Mouse (Mus musculus) intestine, embryonic 15.5 days (tissue): ENCODE results near the gene Lrrc29. TPM values are rescaled to one million over a fixed set of nuclear protein-coding genes. Genes with fewer than 3 reads are reported as not detected.

Experiments
- ATAC-seq: fragments of 200-750 bp; cut with Nextera tagmentation; 2 replicates; pipeline ENCODE4 v1.8.0; 2017; ENCODE audit warnings: moderate TSS enrichment, moderate library complexity
- H3K27ac ChIP-seq: fragments of 300-500 bp; sonication (generic); 2 replicates; pipeline ENCODE4 v1.5.1; 2015; ENCODE audit warnings: mild to moderate bottlenecking, inconsistent platforms
- H3K27me3 ChIP-seq: fragments of 300-500 bp; sonication (generic); replicated peaks from 2 replicates; pipeline ENCODE4 v1.6.1; 2015; ENCODE audit warnings: inconsistent platforms
- H3K36me3 ChIP-seq: fragments of 300-500 bp; sonication (generic); 2 replicates; pipeline ENCODE4 v1.6.1; 2015; ENCODE audit warnings: inconsistent platforms
- H3K4me1 ChIP-seq: fragments of 300-500 bp; sonication (generic); replicated peaks from 2 replicates; pipeline ENCODE4 v1.6.1; 2015; ENCODE audit warnings: inconsistent platforms
- H3K4me2 ChIP-seq: fragments of 300-500 bp; sonication (generic); replicated peaks from 2 replicates; pipeline ENCODE4 v1.6.1; 2015; ENCODE audit warnings: mild to moderate bottlenecking, inconsistent platforms
- H3K4me3 ChIP-seq: fragments of 300-500 bp; sonication (generic); replicated peaks from 2 replicates; pipeline ENCODE4 v1.5.1; 2015; ENCODE audit warnings: inconsistent platforms
- H3K9ac ChIP-seq: fragments of 300-500 bp; sonication (generic); 2 replicates; pipeline ENCODE4 v1.6.1; 2015; ENCODE audit warnings: inconsistent platforms
- H3K9me3 ChIP-seq: fragments of 300-500 bp; sonication (generic); 2 replicates; pipeline ENCODE4 v1.6.1; 2016; ENCODE audit warnings: inconsistent platforms
- WGBS: fragments of 180-500 bp; shearing (Covaris S2); methylation state at CpG from one replicate; pipeline ENCODE4 v1.1.7; 2015; 5-methylcytosine and 5-hydroxymethylcytosine counted together
- polyA plus RNA-seq: library from polyadenylated mRNA; unstranded; fragments of >200 nt; fragmentation: Nextera tagmentation; extraction: Ambion mirVana; gene quantifications from 2 replicates; pipeline ENCODE4 v1.2.1, GENCODE M21; 2015

The Lrrc29 gene
- polyA plus RNA-seq, 1 experiment from 2014 or later: 1.3 TPM

- WGBS: 89% methylated on average over 18 of the region's 18 CpGs
- Histone ChIP-seq H3K9me3 (no peaks in the 10 kb centered on the region), H3K4me2 (no peak overlapping the region), H3K27me3 (no peaks in the 10 kb centered on the region), H3K4me3 (no peak overlapping the region), H3K9ac (no peak overlapping the region), H3K27ac (no peak overlapping the region), H3K36me3 (peaks cover 30% of the 10 kb centered on the region), H3K4me1 (no peaks in the 10 kb centered on the region)
- ATAC-seq: no peak
These were observed 10.9 kb downstream of the Lrrc29 start for GRCm38 (mm10) chr8:105315073-105315769.

DNA sequence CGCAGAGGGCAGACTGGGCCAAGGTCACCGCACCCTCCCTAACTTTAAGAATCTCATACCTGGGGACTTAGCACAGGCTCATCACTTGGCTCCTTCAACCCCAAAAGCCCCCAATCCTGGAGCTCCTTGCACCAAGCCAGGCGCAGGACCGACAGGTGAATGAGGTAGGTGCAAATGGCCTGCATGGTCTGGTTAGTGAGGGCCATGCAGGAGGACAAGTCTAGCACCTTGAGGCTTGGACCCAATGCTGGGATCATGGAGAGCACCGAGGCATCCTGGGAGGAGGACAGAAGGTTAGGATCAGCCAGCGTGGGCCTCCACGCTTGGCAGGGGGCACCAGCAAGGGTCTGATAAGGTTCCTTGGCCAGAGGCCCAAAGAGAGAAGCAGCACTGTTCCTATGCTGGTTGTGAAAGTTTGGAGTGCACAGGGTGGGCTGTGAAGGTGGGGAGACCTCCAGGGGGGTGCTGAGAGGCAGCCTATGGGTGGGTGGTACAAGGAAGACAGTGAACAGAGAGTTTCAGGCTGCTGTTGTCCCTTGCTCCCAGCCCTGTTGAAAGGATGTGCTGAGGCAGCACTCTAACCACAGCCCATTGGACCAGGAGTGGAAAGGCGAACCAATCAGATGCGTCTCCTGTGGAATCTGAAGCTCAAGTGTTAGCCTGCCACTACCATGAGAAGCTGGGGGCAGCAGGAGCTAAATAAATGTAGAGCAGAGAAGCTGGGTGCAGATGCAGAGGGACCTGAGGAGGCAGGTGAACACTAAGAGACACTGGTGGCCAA, 12.3 kb downstream of the Lrrc29 start:
- Histone ChIP-seq H3K36me3 (peaks cover 30% of the 10 kb centered on the region), H3K9ac (no peak overlapping the region)
- WGBS: 86% methylated on average over 9 of the region's 9 CpGs

DNA sequence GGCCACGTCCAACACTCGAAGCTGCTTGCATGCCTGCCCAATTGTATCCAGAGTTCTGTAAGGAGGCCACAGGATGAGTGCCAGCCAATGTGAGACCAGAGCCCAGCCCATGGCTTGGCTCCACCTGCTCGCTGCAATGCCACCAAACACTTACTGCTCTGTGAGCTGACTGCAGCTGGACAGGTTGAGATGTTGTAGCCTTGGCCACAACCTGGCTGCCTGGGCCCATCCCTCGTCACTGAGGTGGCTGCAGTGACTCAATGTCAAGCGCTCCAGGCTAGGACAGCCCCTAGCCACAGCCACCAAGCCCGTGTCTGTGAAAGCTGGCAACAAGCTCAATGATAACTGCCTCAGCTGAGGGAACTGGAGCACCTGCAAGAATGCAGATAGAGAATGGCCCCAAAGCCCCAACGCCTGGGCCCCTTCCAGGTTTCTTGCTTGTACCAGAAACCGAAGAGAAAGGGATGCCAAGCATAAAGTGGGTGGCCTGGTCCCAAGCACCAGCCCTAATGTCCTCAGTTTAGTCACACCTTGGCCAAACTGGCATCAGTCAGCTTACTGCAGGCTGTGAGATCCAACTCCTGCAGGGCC, 13.1 kb downstream of the Lrrc29 start:
- no peak overlapping the region for H3K9ac ChIP-seq
- WGBS: 83% methylated on average over 8 of the region's 8 CpGs
- H3K4me1 ChIP-seq: no peaks in the 10 kb centered on the region
- no peak overlapping the region for H3K27ac ChIP-seq
- no peak for ATAC-seq
- no peak overlapping the region for H3K4me3 ChIP-seq
- H3K36me3 ChIP-seq: peaks cover 36% of the 10 kb centered on the region
- H3K27me3 ChIP-seq: no peaks in the 10 kb centered on the region
- H3K9me3 ChIP-seq: no peaks in the 10 kb centered on the region
- no peak overlapping the region for H3K4me2 ChIP-seq

More for the DNA sequence above, 12.3 kb downstream of the Lrrc29 start:
- Histone ChIP-seq H3K4me1 (no peaks in the 10 kb centered on the region), H3K4me2 (no peak overlapping the region), H3K27me3 (no peaks in the 10 kb centered on the region), H3K27ac (no peak overlapping the region), H3K4me3 (no peak overlapping the region), H3K9me3 (no peaks in the 10 kb centered on the region)
- ATAC-seq: no peak

DNA sequence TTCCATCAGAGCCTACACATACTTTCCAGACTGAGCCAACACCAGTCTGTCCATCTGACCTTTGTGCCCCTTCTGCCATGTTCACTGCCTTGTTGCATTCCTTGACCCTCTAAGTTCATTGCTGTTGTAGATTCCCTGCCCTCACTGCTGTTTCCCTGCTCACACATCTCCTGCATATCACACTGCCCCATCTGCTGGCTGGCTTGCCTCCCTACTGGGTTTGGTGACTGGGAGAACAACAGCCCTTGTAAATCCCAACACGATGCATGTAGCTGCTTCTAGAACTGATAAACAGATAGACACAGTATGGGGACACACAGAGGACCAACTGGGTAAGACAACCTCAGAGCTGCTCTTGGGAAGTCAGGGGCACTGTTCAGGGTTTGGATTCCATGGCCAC, 14.4 kb downstream of the Lrrc29 start:
- 84% methylated on average over 1 of the region's 1 CpGs for WGBS
- Histone ChIP-seq H3K36me3 (peaks cover 44% of the 10 kb centered on the region), H3K9me3 (no peaks in the 10 kb centered on the region), H3K4me2 (no peak overlapping the region), H3K27me3 (no peaks in the 10 kb centered on the region), H3K27ac (no peak overlapping the region), H3K4me1 (no peaks in the 10 kb centered on the region), H3K9ac (no peak overlapping the region), H3K4me3 (no peak overlapping the region)
- no peak for ATAC-seq

GRCm38 (mm10) chr8:105310118-105310517, 16.0 kb downstream of the Lrrc29 start:
- H3K9ac ChIP-seq: no peak overlapping the region
- H3K36me3 ChIP-seq: peaks cover 37% of the 10 kb centered on the region
- H3K27ac ChIP-seq: no peak overlapping the region
- H3K4me1 ChIP-seq: peaks cover 11% of the 10 kb centered on the region
- H3K4me3 ChIP-seq: no peak overlapping the region
- no peak for ATAC-seq
- 85% methylated on average over 8 of the region's 8 CpGs for WGBS
- H3K9me3 ChIP-seq: no peaks in the 10 kb centered on the region
- H3K4me2 ChIP-seq: no peak overlapping the region
- H3K27me3 ChIP-seq: no peaks in the 10 kb centered on the region

GRCm38 (mm10) chr8:105309142-105309847, 16.8 kb downstream of the Lrrc29 start:
- Histone ChIP-seq H3K27me3 (no peaks in the 10 kb centered on the region), H3K9ac (no peak overlapping the region), H3K4me2 (no peak overlapping the region), H3K9me3 (no peaks in the 10 kb centered on the region), H3K27ac (no peak overlapping the region), H3K4me3 (no peak overlapping the region), H3K4me1 (peaks cover 18% of the 10 kb centered on the region), H3K36me3 (peaks cover 35% of the 10 kb centered on the region)
- WGBS: 83% methylated on average over 15 of the region's 15 CpGs
- no peak for ATAC-seq

DNA sequence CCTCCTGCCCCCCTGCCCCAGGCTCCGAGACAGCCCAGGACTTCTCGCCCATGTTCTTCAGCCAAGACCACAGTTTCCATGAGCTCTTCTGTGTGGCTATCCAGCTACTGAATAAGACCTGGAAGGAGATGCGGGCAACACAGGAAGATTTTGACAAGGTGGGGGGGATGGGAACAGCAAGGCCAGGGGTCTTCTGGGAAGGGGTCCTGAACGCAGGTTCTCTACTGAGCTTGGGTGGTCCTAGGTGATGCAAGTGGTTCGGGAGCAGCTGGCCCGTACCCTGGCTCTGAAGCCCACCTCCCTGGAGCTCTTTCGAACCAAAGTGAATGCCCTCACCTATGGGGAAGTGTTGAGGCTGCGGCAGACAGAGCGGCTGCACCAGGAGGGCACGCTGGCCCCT, 17.6 kb downstream of the Lrrc29 start:
- Histone ChIP-seq H3K4me3 (no peak overlapping the region), H3K27me3 (no peaks in the 10 kb centered on the region), H3K4me2 (no peak overlapping the region), H3K9me3 (no peaks in the 10 kb centered on the region), H3K27ac (no peak overlapping the region), H3K36me3 (peaks cover 29% of the 10 kb centered on the region), H3K9ac (no peak overlapping the region), H3K4me1 (peaks cover 23% of the 10 kb centered on the region)
- WGBS: 94% methylated on average over 10 of the region's 10 CpGs
- ATAC-seq: no peak

GRCm38 (mm10) chr8:105307670-105308069, 18.4 kb downstream of the Lrrc29 start:
- Histone ChIP-seq H3K27ac (no peak overlapping the region), H3K4me1 (peaks cover 23% of the 10 kb centered on the region), H3K36me3 (peaks cover 30% of the 10 kb centered on the region), H3K4me3 (no peak overlapping the region), H3K4me2 (no peak overlapping the region), H3K27me3 (no peaks in the 10 kb centered on the region), H3K9ac (no peak overlapping the region), H3K9me3 (no peaks in the 10 kb centered on the region)
- WGBS: 91% methylated on average over 13 of the region's 13 CpGs
- ATAC-seq: no peak

GRCm38 (mm10) chr8:105306146-105306691, 19.9 kb downstream of the Lrrc29 start:
- Histone ChIP-seq H3K27ac (no peak overlapping the region), H3K9ac (peak overlapping the region; percentile 55), H3K9me3 (no peaks in the 10 kb centered on the region), H3K36me3 (peaks cover 36% of the 10 kb centered on the region), H3K27me3 (no peaks in the 10 kb centered on the region), H3K4me3 (peak overlapping the region; percentile 42), H3K4me2 (peak overlapping the region; percentile 66), H3K4me1 (peaks cover 23% of the 10 kb centered on the region)
- ATAC-seq: peak; percentile 16
- 34% methylated on average over 5 of the region's 5 CpGs for WGBS

- Histone ChIP-seq H3K36me3 (peaks cover 42% of the 10 kb centered on the region), H3K9ac (peak within 1 kb of the TSS; percentile 55), H3K27me3 (no peaks in the 10 kb centered on the region), H3K4me2 (peak within 1 kb of the TSS; percentile 66), H3K4me3 (peak within 1 kb of the TSS; percentile 42), H3K4me1 (peaks cover 23% of the 10 kb centered on the region), H3K27ac (peak within 1 kb of the TSS; percentile 86), H3K9me3 (no peaks in the 10 kb centered on the region)
- WGBS: 6% methylated on average over 30 of the region's 30 CpGs
- peak; percentile 96 for ATAC-seq
These were observed 20.6 kb downstream of the Lrrc29 start, which contains the start of gene Elmo3 for GRCm38 (mm10) chr8:105305211-105306145. TSS of gene Elmo3 (plus strand) at chr8:105305601.
